Mouse (Mus musculus): ENCODE measurements around the gene Mmp25.

- TF ChIP-seq CTCF (IDR thresholded peaks at IDR 0.05; ENCODE audit: borderline replicate concordance, extremely low read depth, insufficient read depth, insufficient read length) (no peak), POLR2A (IDR thresholded peaks at IDR 0.05; ENCODE audit: borderline replicate concordance, extremely low read depth, insufficient read depth, insufficient read length, poor library complexity, severe bottlenecking) (no peak)
These were observed 13.4 kb upstream of the Mmp25 start for GRCm38 (mm10) chr17:23658450-23658849.

All from brain, embryonic 14.5 days (tissue).